In the genomic region with DNA sequence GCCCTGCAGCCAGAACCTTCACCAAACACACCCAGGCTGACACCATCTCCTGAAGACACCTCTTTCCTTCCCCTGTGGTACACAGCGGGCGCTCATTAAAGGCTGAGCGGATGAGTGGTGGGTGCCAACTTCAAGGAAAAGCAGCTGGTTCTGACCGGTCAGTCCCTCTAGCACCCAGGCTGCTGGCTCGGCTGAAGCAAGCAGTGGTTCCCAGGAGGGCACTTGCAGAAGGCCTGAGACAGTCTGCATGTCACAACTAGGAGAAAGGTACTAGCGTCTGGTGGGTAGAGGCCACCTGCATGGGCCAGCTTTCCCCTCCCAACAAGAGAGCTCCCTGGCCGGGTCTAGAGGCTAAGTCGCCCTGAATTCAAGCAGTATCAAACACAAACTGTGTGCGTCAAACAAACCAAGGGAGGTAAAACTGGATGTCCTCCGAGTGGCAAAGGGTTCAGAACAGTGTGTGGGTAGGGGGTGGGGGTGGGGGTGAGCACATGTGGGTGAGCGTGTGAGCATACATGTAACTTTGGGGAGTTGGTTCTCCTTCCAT, we compare ENCODE assay signal across 12 mouse cellular contexts. TPM values are rescaled to one million over a fixed set of nuclear protein-coding genes. Genes with fewer than 3 reads are reported as not detected.
DNase-seq lines count a peak whose midpoint lies in the region; ATAC-seq lines count a peak whose summit lies in the region.
"Had no signal": no experiment of that assay in that cellular context is flagged by ENCODE, and none has a peak within 500 bp of the region (broad histone marks: within the 10 kb centered on the region; RNA-seq: fewer than 3 reads in every experiment).

No protein-coding gene starts in this region.

- H3K27ac ChIP-seq in forebrain, embryonic 16.5 days (ENCODE audit: low read length), result no peak overlapping the region
- H3K27ac ChIP-seq in forebrain, embryonic 11.5 days (ENCODE audit: low read depth, low read length), result no peak overlapping the region
- H3K27ac ChIP-seq in lung, embryonic 15.5 days, result no peak overlapping the region
- H3K27ac ChIP-seq in intestine, embryonic 14.5 days (ENCODE audit: low read depth), result no peak overlapping the region
- no peak overlapping the region for H3K27ac ChIP-seq in stomach, embryonic 16.5 days (ENCODE audit: low read length)

- H3K4me3 ChIP-seq in forebrain, embryonic 16.5 days (replicated peaks; ENCODE audit: low read length), result no peak overlapping the region
- H3K4me3 ChIP-seq in forebrain, embryonic 11.5 days (ENCODE audit: low read depth, low read length), result no peak overlapping the region
- no peak overlapping the region for H3K4me3 ChIP-seq in lung, embryonic 15.5 days
- no peak overlapping the region for H3K4me3 ChIP-seq in intestine, embryonic 14.5 days (ENCODE audit: low read depth, low read length)
- peak overlapping the region; percentile 15 for H3K4me3 ChIP-seq in stomach, embryonic 16.5 days (replicated peaks; ENCODE audit: low read length)

- no peaks in the 10 kb centered on the region for H3K9me3 ChIP-seq in forebrain, embryonic 16.5 days (ENCODE audit: control insufficient read depth, low read length)
- H3K9me3 ChIP-seq in forebrain, embryonic 11.5 days (ENCODE audit: control insufficient read depth, low read length), result no peaks in the 10 kb centered on the region
- no peaks in the 10 kb centered on the region for H3K9me3 ChIP-seq in lung, embryonic 15.5 days
- H3K9me3 ChIP-seq in intestine, embryonic 14.5 days (ENCODE audit: control insufficient read depth, low read length), result no peaks in the 10 kb centered on the region
- H3K9me3 ChIP-seq in stomach, embryonic 16.5 days (replicated peaks; ENCODE audit: control insufficient read depth, low read length), result no peaks in the 10 kb centered on the region

- no peaks in the 10 kb centered on the region for H3K36me3 ChIP-seq in forebrain, embryonic 16.5 days (ENCODE audit: control insufficient read depth, insufficient read depth)
- H3K36me3 ChIP-seq in forebrain, embryonic 11.5 days (ENCODE audit: control insufficient read depth, insufficient read depth, low read length), result no peaks in the 10 kb centered on the region
- H3K36me3 ChIP-seq in lung, embryonic 15.5 days, result no peaks in the 10 kb centered on the region
- 0 out of 2 replicates have a peak, but pooled peaks cover 5% of the 10 kb centered on the region for H3K36me3 ChIP-seq in intestine, embryonic 14.5 days (ENCODE audit: control insufficient read depth, insufficient read depth, low read length)
- no peaks in the 10 kb centered on the region for H3K36me3 ChIP-seq in stomach, embryonic 16.5 days (ENCODE audit: control insufficient read depth, insufficient read depth, low read length)

- no peaks in the 10 kb centered on the region for H3K27me3 ChIP-seq in forebrain, embryonic 16.5 days (replicated peaks; ENCODE audit: control insufficient read depth, insufficient read depth, low read length)
- no peaks in the 10 kb centered on the region for H3K27me3 ChIP-seq in forebrain, embryonic 11.5 days (ENCODE audit: control insufficient read depth, insufficient read depth, low read length)
- no peaks in the 10 kb centered on the region for H3K27me3 ChIP-seq in lung, embryonic 15.5 days
- no peaks in the 10 kb centered on the region for H3K27me3 ChIP-seq in intestine, embryonic 14.5 days (replicated peaks; ENCODE audit: control insufficient read depth, insufficient read depth, low read length)
- no peaks in the 10 kb centered on the region for H3K27me3 ChIP-seq in stomach, embryonic 16.5 days (ENCODE audit: control insufficient read depth, insufficient read depth, low read length)

- DNase-seq in forebrain, embryonic 11.5 days (ENCODE audit: low spot score), result no peak
- DNase-seq in lung, postnatal 14 days, result no peak
- DNase-seq in intestine, embryonic 14.5 days (ENCODE audit: low spot score), result peak; percentile 56
- no peak for DNase-seq in layer of hippocampus, postnatal 10 days (ENCODE audit: low spot score in 2 of 2)

- H3K4me2 ChIP-seq in forebrain, embryonic 16.5 days (ENCODE audit: low read length), result peak overlapping the region; percentile 23; the same call in 1 of the 2 replicates
- no peak overlapping the region for H3K4me2 ChIP-seq in forebrain, embryonic 11.5 days (ENCODE audit: low read depth, low read length, severe bottlenecking)
- peak overlapping the region; percentile 69; the same call in 1 of the 2 replicates for H3K4me2 ChIP-seq in lung, embryonic 15.5 days
- H3K4me2 ChIP-seq in intestine, embryonic 14.5 days (ENCODE audit: low read length), result peak overlapping the region; percentile 25; the same call in 1 of the 2 replicates
- H3K4me2 ChIP-seq in stomach, embryonic 16.5 days (ENCODE audit: low read depth, low read length), result peak overlapping the region; percentile 52

- 0 out of 2 replicates have a peak overlapping the region, but pooled peaks have one; percentile 37 for H3K9ac ChIP-seq in forebrain, embryonic 16.5 days (replicated peaks; ENCODE audit: low read depth, low read length)
- no peak overlapping the region for H3K9ac ChIP-seq in forebrain, embryonic 11.5 days (ENCODE audit: low read length)
- H3K9ac ChIP-seq in lung, embryonic 15.5 days, result no peak overlapping the region
- H3K9ac ChIP-seq in intestine, embryonic 14.5 days (ENCODE audit: low read length), result peak overlapping the region; percentile 23; the same call in 1 of the 2 replicates
- peak overlapping the region; percentile 97 for H3K9ac ChIP-seq in stomach, embryonic 16.5 days (ENCODE audit: low read length)

- ATAC-seq in forebrain, embryonic 16.5 days, result no peak
- no peak for ATAC-seq in forebrain, embryonic 11.5 days (replicated peaks; ENCODE audit: low FRiP score)
- ATAC-seq in lung, embryonic 15.5 days (ENCODE audit: borderline replicate concordance, extremely low read depth, low FRiP score, low TSS enrichment), result no peak
- no peak for ATAC-seq in intestine, embryonic 14.5 days (replicated peaks; ENCODE audit: low FRiP score, low TSS enrichment, low read depth)
- no peak for ATAC-seq in stomach, embryonic 16.5 days (ENCODE audit: insufficient read depth, low FRiP score)
- ATAC-seq in monocyte, adult 5-6 weeks (replicated peaks; ENCODE audit: insufficient number of reproducible peaks, low FRiP score, low TSS enrichment, poor library complexity, severe bottlenecking), result no peak
- ATAC-seq: CD4-positive, CD25-positive, alpha-beta regulatory T cell, adult 4 months had no signal

- WGBS in forebrain, embryonic 16.5 days, result 71% methylated on average over 11 of the region's 11 CpGs
- 77% methylated on average over 11 of the region's 11 CpGs for WGBS in forebrain, embryonic 11.5 days
- WGBS in lung, embryonic 15.5 days, result 70% methylated on average over 11 of the region's 11 CpGs
- 72% methylated on average over 11 of the region's 11 CpGs for WGBS in intestine, embryonic 14.5 days
- 75% methylated on average over 11 of the region's 11 CpGs for WGBS in stomach, embryonic 16.5 days

- peaks cover 67% of the 10 kb centered on the region for H3K4me1 ChIP-seq in forebrain, embryonic 16.5 days (replicated peaks; ENCODE audit: control insufficient read depth, insufficient read depth, low read length)
- peaks cover 18% of the 10 kb centered on the region; the same call in 1 of the 2 replicates for H3K4me1 ChIP-seq in forebrain, embryonic 11.5 days (replicated peaks; ENCODE audit: control insufficient read depth, insufficient read depth, low read length)
- peaks cover 61% of the 10 kb centered on the region for H3K4me1 ChIP-seq in lung, embryonic 15.5 days
- peaks cover 44% of the 10 kb centered on the region for H3K4me1 ChIP-seq in intestine, embryonic 14.5 days (replicated peaks; ENCODE audit: control insufficient read depth, insufficient read depth, low read length)
- peaks cover 59% of the 10 kb centered on the region for H3K4me1 ChIP-seq in stomach, embryonic 16.5 days (ENCODE audit: control insufficient read depth, insufficient read depth, low read length)

RNA-seq across cellular contexts. Expression of a gene that starts 3.9 kb away (rescaled TPM):
- 7.2 and 7.3 TPM in 2 replicates for polyA plus RNA-seq in forebrain, embryonic 16.5 days (2015; fragmentation: Nextera tagmentation; extraction: Ambion mirVana)
- polyA plus RNA-seq in forebrain, embryonic 11.5 days (2014; fragmentation: Nextera tagmentation; extraction: Ambion mirVana), result 3.3 and 3.6 TPM in 2 replicates
- 7.3 and 7.7 TPM in 2 replicates for polyA plus RNA-seq in lung, embryonic 15.5 days (2015; fragmentation: Nextera tagmentation; extraction: Ambion mirVana)
- 10.4 and 12.0 TPM in 2 replicates for polyA plus RNA-seq in intestine, embryonic 14.5 days (2014; fragmentation: Nextera tagmentation; extraction: Ambion mirVana)
- polyA plus RNA-seq in stomach, embryonic 16.5 days (2015; fragmentation: Nextera tagmentation; extraction: Ambion mirVana), result 7.2 and 7.4 TPM in 2 replicates
- total RNA-seq in monocyte, adult 5-6 weeks (2017), result 0.29 to 0.39 TPM in 2 of 3 replicates, not detected in the other
- 10 to 100 TPM; 30.4 to 31.6 TPM for total RNA-seq in layer of hippocampus, postnatal 10 days (2021)
- total RNA-seq: granulocyte monocyte progenitor cell, adult 5-6 weeks had no signal

RNA-seq across cellular contexts. Expression of a gene that starts 53.7 kb away (rescaled TPM):
- not detected in 2 replicates for polyA plus RNA-seq in forebrain, embryonic 16.5 days (2015; fragmentation: Nextera tagmentation; extraction: Ambion mirVana)
- not detected in 2 replicates for polyA plus RNA-seq in forebrain, embryonic 11.5 days (2014; fragmentation: Nextera tagmentation; extraction: Ambion mirVana)
- 0.43 and 0.95 TPM in 2 replicates for polyA plus RNA-seq in lung, embryonic 15.5 days (2015; fragmentation: Nextera tagmentation; extraction: Ambion mirVana)
- polyA plus RNA-seq in intestine, embryonic 14.5 days (2014; fragmentation: Nextera tagmentation; extraction: Ambion mirVana), result 0.65 and 0.90 TPM in 2 replicates
- 0.70 and 1.0 TPM in 2 replicates for polyA plus RNA-seq in stomach, embryonic 16.5 days (2015; fragmentation: Nextera tagmentation; extraction: Ambion mirVana)
- total RNA-seq in monocyte, adult 5-6 weeks (2017), result 74.4 to 86.1 TPM (median 81.1 TPM) in 3 replicates
- total RNA-seq in layer of hippocampus, postnatal 10 days (2021), result not detected
- total RNA-seq: left cerebral cortex, postnatal 14 days had no signal
- polyA plus RNA-seq: embryonic facial prominence, embryonic 11.5 days had no signal

Comparison
In these comparisons a context has a peak if more than half of its experiments do, and no peak if none do; other contexts are left out.
1. H3K9ac ChIP-seq: peak in forebrain, embryonic 16.5 days (single experiment), intestine, embryonic 14.5 days (single experiment) and stomach, embryonic 16.5 days (single experiment); none in forebrain, embryonic 11.5 days (single experiment) and lung, embryonic 15.5 days (single experiment).